Mouse (Mus musculus) lung, embryonic 14.5 days (tissue): Measurements from ENCODE around the gene Gm13889. TPM values are rescaled to one million over a fixed set of nuclear protein-coding genes. Genes with fewer than 3 reads are reported as not detected.
A peak's percentile ranks its signal among the peaks of the same experiment; 100 is the strongest.

Experiments used
- ATAC-seq: fragments of 200-750 bp; cut with Nextera tagmentation; 2 replicates; pipeline ENCODE4 v1.8.0; 2017; ENCODE audit warnings: mild to moderate bottlenecking, moderate TSS enrichment, moderate library complexity; ENCODE audit not compliant: insufficient read depth
- DNase-seq: peaks from one replicate; pipeline ENCODE4 v3.0.0-alpha.2; 2015
- H3K27ac ChIP-seq: fragments of 300-500 bp; sonication (generic); 2 replicates; pipeline ENCODE4 v1.5.1; 2014; ENCODE audit warnings: low read depth, mild to moderate bottlenecking, moderate library complexity
- H3K27me3 ChIP-seq: fragments of 300-500 bp; sonication (generic); 2 replicates; pipeline ENCODE4 v1.6.1; 2014; ENCODE audit warnings: low read length, control low read depth; ENCODE audit not compliant: insufficient read depth
- H3K36me3 ChIP-seq: fragments of 300-500 bp; sonication (generic); 2 replicates; pipeline ENCODE4 v1.6.1; 2014; ENCODE audit warnings: control low read depth; ENCODE audit not compliant: insufficient read depth
- H3K4me1 ChIP-seq: fragments of 300-500 bp; sonication (generic); 2 replicates; pipeline ENCODE4 v1.6.1; 2014; ENCODE audit warnings: antibody characterized with exemption, control low read depth; ENCODE audit not compliant: insufficient read depth
- H3K4me2 ChIP-seq: fragments of 300-500 bp; sonication (generic); 2 replicates; pipeline ENCODE4 v1.6.1; 2014; ENCODE audit warnings: mild to moderate bottlenecking
- H3K4me3 ChIP-seq: fragments of 300-500 bp; sonication (generic); 2 replicates; pipeline ENCODE4 v1.5.1; 2014; ENCODE audit warnings: low read depth, low read length
- H3K9ac ChIP-seq: fragments of 300-500 bp; sonication (generic); 2 replicates; pipeline ENCODE4 v1.6.1; 2014
- H3K9me3 ChIP-seq: fragments of 300-500 bp; sonication (generic); 2 replicates; pipeline ENCODE4 v1.6.1; 2016; ENCODE audit warnings: low read depth, low read length, control low read depth
- CTCF ChIP-seq: IDR thresholded peaks from 2 replicates; pipeline ENCODE4 v1.5.1; 2016; ENCODE audit warnings: antibody characterized with exemption, low read depth
- WGBS: fragments of 180-500 bp; shearing (Covaris S2); extraction: QIAGEN DNeasy Blood & Tissue Kit; methylation state at CpG from one replicate; pipeline ENCODE4 v1.1.7; 2014; 5-methylcytosine and 5-hydroxymethylcytosine counted together
- polyA plus RNA-seq: library from polyadenylated mRNA; unstranded; fragments of >200 nt; fragmentation: Nextera tagmentation; extraction: Ambion mirVana; gene quantifications from 2 replicates; pipeline ENCODE4 v1.2.1, GENCODE M21; 2014

Gene Gm13889
- polyA plus RNA-seq: 40.7 and 45.3 TPM in 2 replicates

DNA sequence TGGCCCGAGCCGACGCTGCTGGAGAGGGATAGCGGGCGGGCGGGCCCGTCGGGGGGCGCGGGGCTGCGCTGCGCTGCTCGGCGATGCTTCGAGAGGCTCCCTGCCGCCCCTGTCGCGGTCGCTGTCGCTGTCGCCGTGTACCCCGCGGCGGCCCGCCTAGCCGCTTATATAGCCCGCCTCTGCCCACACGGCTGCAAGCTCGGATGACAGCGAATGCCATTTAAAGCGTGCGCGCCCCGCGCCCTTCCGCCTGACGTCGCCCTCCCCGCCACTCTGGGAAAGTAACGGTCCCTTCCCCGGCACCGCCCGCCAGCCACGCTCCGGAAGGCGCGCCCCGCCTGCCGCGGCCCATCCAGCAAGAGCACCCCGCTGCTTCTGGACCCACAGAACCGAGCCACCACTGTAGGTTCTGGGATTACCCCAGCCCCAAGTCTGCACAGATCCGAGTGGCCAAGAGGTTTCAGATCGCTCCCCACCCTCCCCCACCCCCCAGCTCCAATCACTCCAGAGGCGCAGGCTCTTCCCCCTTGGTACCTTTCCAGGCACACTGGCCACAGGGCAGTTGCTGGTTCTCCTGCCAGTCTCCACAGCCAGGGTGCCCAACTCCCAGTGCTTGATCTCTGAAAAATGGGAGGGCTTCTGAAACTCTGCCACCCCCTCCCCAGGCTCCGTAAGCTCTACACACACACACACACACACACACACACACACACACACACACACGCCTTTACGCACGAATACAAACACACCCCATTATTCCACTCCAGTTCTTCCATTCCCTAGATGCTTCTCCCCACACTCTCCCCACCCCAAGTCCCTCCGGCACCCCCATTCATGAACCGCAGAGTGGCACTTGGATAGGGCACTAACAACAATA lies at the start of gene Gm13889:
Gene Gm13889 (minus strand): TSS at position 294 of the 877 bp plus-strand sequence.
- ATAC-seq (peak; percentile 86), DNase-seq (peak; percentile 91)
- H3K4me2 ChIP-seq: peak within 1 kb of the TSS; percentile 82
- H3K27ac ChIP-seq: peak within 1 kb of the TSS; percentile 80
- no peaks in the 10 kb centered on the region for H3K9me3 ChIP-seq
- WGBS: 4% methylated on average over 58 of the region's 62 CpGs
- TF ChIP-seq CTCF: no peak
- peaks cover 32% of the 10 kb centered on the region for H3K27me3 ChIP-seq
- peak within 1 kb of the TSS; percentile 69 for H3K9ac ChIP-seq
- H3K36me3 ChIP-seq: no peaks in the 10 kb centered on the region
- no peaks in the 10 kb centered on the region for H3K4me1 ChIP-seq
- H3K4me3 ChIP-seq: peak within 1 kb of the TSS; percentile 68

- Histone ChIP-seq H3K4me3 (no peak overlapping the region), H3K9ac (no peak overlapping the region), H3K9me3 (no peaks in the 10 kb centered on the region), H3K4me1 (no peaks in the 10 kb centered on the region), H3K27ac (no peak overlapping the region), H3K4me2 (no peak overlapping the region), H3K27me3 (no peaks in the 10 kb centered on the region), H3K36me3 (peaks cover 75% of the 10 kb centered on the region)
- DNase-seq (peak; percentile 96), ATAC-seq (peak; percentile 62; the same call in 1 of the 2 replicates)
- peak; percentile 98 for TF ChIP-seq CTCF
- WGBS: 2% methylated on average over 2 of the region's 2 CpGs
Measured at GRCm38 (mm10) chr2:94002331-94002730, 45.3 kb upstream of the Gm13889 start.

DNA sequence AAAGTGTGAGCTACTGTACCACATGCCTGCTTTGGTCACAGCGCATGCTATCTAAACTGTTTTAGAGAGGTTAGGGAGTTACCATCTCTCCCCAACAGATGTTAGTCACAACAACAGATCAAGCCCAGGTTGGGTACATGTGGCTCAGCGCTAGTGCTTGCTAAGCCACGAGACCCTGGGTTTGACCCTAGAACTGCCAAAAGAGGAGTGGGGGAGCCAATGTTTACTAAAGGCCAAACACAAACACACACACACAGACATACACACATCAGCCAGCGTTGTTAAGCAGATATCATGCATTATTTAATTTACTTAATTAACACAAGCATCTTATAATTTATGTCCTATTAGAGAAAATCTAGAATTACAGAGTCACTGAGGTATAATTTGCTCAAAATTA lies 44.9 kb upstream of the Gm13889 start:
- DNase-seq (no peak), ATAC-seq (no peak)
- Histone ChIP-seq H3K27me3 (no peaks in the 10 kb centered on the region), H3K4me3 (no peak overlapping the region), H3K27ac (no peak overlapping the region), H3K9me3 (no peaks in the 10 kb centered on the region), H3K9ac (no peak overlapping the region), H3K4me1 (no peaks in the 10 kb centered on the region), H3K36me3 (peaks cover 75% of the 10 kb centered on the region), H3K4me2 (no peak overlapping the region)
- WGBS: 68% methylated on average over 4 of the region's 4 CpGs
- no peak for TF ChIP-seq CTCF

- WGBS: 79% methylated on average over 6 of the region's 6 CpGs
- H3K27me3 ChIP-seq: no peaks in the 10 kb centered on the region
- TF ChIP-seq CTCF: no peak
- no peak overlapping the region for H3K4me2 ChIP-seq
- ATAC-seq: no peak
- H3K9me3 ChIP-seq: no peaks in the 10 kb centered on the region
- no peak overlapping the region for H3K4me3 ChIP-seq
- H3K36me3 ChIP-seq: peaks cover 75% of the 10 kb centered on the region
- H3K27ac ChIP-seq: no peak overlapping the region
- peak; percentile 21 for DNase-seq
- H3K9ac ChIP-seq: no peak overlapping the region
- no peaks in the 10 kb centered on the region for H3K4me1 ChIP-seq
Measured at GRCm38 (mm10) chr2:94001411-94001810, 44.4 kb upstream of the Gm13889 start.

DNA sequence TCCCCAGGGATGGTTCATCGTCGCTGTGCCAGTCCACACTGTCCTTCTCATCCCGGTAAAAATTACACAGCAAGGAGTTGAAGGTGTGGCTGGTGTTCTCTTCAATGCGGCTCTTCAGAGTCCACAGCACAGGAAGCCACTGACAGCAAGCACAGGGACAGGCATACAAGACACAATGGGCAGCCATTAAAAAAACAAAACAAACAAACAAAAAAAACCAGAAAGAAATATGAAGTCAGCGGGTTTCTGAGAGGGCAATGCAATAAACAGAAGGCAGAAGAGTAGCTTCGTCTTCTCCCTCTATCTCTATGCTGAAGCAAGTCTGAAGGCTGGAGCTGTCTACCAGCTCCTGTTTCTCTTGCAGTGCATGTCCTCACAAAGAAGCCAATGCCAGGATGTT lies 39.3 kb upstream of the Gm13889 start, which contains the start of gene Gm27027:
Gene Gm27027 (minus strand): TSS at position 101 of the 400 bp plus-strand sequence.
- no peak within 1 kb of the TSS for H3K27ac ChIP-seq
- H3K4me3 ChIP-seq: no peak within 1 kb of the TSS
- no peak for DNase-seq
- no peak for TF ChIP-seq CTCF
- H3K4me2 ChIP-seq: no peak within 1 kb of the TSS
- no peak within 1 kb of the TSS for H3K9ac ChIP-seq
- no peaks in the 10 kb centered on the region for H3K4me1 ChIP-seq
- no peaks in the 10 kb centered on the region for H3K9me3 ChIP-seq
- no peak for ATAC-seq
- 91% methylated on average over 6 of the region's 6 CpGs for WGBS
- H3K27me3 ChIP-seq: no peaks in the 10 kb centered on the region
- H3K36me3 ChIP-seq: peaks cover 86% of the 10 kb centered on the region

- WGBS: 58% methylated on average over 3 of the region's 3 CpGs
- DNase-seq (no peak), ATAC-seq (no peak)
- Histone ChIP-seq H3K9me3 (no peaks in the 10 kb centered on the region), H3K4me3 (no peak overlapping the region), H3K4me1 (no peaks in the 10 kb centered on the region), H3K9ac (no peak overlapping the region), H3K4me2 (no peak overlapping the region), H3K27me3 (no peaks in the 10 kb centered on the region), H3K36me3 (peaks cover 90% of the 10 kb centered on the region), H3K27ac (no peak overlapping the region)
- TF ChIP-seq CTCF: no peak
Measured at GRCm38 (mm10) chr2:93992810-93993209, 35.8 kb upstream of the Gm13889 start.

DNA sequence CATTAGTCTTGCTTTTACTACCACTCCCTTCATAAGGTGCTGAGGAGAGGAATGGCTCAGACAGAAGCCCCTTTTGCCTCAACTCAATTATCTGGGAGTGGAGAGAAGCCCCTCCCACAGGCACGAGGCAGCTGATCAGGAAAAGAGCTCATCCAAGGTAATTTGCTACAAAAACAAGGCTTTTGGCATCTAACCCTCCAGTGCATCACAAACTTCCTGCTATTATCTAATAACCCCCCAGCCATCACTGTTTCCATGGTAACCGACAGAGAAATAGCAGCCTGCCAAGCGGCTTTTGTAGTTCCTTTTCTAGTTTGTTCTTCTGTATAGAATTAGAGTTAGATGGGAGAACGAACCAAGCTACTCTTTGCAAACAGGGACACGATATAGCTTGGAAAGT lies 35.3 kb upstream of the Gm13889 start:
- Histone ChIP-seq H3K9me3 (no peaks in the 10 kb centered on the region), H3K36me3 (peaks cover 86% of the 10 kb centered on the region), H3K27ac (no peak overlapping the region), H3K4me1 (no peaks in the 10 kb centered on the region), H3K4me2 (no peak overlapping the region), H3K4me3 (no peak overlapping the region), H3K27me3 (no peaks in the 10 kb centered on the region), H3K9ac (no peak overlapping the region)
- TF ChIP-seq CTCF: no peak
- WGBS: 61% methylated on average over 5 of the region's 5 CpGs
- DNase-seq (peak; percentile 62), ATAC-seq (no peak)
